Mouse (Mus musculus): ENCODE results near the gene Gng5. TPM values are rescaled to one million over a fixed set of nuclear protein-coding genes. Genes with fewer than 3 reads are reported as not detected.

The Gng5 gene
- total RNA-seq (2021), result 10 to 100 TPM; 49.6 to 51.3 TPM

DNA sequence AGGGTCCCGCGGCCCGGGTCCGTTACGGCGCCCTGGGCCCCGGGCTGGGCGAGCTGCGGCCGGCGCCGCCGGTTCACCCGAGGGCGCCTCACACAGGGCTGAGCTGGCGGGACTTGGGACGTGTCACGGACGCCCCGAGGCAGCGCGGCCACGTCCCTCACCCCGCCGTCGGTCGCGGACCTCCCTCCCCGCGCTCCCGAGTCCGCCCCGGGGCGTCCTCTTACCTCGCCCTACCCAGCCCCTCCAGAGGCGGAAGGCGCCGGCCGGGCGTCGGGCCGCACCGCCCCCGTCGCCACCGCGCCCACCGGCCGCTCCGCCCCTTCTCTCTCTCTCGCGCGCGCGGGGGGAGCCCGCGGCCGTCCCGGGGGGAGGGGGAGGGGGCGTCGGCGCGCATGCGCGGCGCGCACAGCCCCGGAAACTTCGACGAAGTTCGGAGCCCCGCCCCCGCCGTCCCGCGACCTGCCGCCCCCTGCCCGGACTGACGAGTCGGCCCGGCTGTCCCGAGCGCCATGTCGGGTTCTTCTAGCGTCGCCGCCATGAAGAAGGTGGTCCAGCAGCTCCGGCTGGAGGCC, at the start of gene Gng5, which contains the start of gene Spata1:
Gene Gng5 (plus strand): TSS at position 377 of the 572 bp plus-strand sequence.
Gene Spata1 (minus strand): TSS at position 323 of the 572 bp plus-strand sequence.
- intact Hi-C loops (cut with DNase I), result loop anchor here (5.0 kb wide), 2 partner anchors 47 to 152 kb away; no protein-coding TSS in a partner anchor
- peak; percentile 22 to 92 for DNase-seq (ENCODE audit: extremely low spot score in 1 of 2, low spot score in 2 of 2)

DNA sequence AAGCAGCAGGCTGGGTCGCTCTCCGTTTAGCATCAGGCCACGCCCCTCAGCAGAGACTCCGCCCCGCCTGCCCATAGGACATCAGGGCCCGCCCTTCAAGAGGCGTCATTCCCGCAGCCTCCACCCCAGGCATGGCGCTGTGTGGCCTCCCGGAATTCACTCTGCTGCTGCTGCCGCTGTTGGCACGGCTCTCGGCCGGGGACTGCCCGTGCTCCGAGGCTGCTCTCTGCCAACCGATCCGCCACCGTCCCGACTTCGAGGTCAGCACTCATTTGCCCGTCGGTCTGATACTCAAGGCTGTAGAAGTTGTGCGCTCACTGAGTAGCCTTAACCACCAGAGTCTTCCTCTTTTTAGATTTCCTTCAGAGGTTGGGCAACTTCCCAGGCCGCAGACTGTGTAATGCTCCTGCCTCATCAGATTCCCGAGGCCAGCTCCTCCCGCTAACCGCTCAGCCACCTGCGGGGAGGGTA, 49.2 kb upstream of the Gng5 start:
- DNase-seq (ENCODE audit: extremely low spot score in 1 of 2, low spot score in 2 of 2), result peak; percentile 87 to 96
- intact Hi-C loops (cut with DNase I), result loop anchor here (5.0 kb wide), 1 partner anchor 52 kb away; no protein-coding TSS in a partner anchor

DNA sequence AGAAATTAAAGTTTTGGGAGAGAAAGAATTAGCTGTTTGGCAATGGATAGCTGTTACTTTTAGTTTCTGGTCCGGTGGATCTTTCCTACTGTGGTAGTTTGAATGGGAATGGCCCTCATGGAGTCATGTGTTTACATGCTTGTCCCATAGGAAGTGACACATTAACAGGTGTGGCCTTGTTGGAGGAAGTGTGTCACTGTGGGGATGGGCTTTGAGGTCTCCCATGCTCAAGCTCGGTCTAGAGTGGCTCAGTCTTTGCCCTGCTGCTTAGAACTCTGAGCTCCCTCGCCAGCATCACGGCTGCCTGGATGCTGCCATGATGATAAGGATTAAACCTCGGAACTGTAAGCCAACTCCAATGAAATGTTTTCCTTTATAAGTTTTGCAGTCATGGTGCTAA, 48.2 kb upstream of the Gng5 start:
- intact Hi-C loops (cut with DNase I), result loop anchor here (5.0 kb wide), 1 partner anchor 51 kb away; no protein-coding TSS in a partner anchor
- no peak for DNase-seq (ENCODE audit: extremely low spot score in 1 of 2, low spot score in 2 of 2)

DNA sequence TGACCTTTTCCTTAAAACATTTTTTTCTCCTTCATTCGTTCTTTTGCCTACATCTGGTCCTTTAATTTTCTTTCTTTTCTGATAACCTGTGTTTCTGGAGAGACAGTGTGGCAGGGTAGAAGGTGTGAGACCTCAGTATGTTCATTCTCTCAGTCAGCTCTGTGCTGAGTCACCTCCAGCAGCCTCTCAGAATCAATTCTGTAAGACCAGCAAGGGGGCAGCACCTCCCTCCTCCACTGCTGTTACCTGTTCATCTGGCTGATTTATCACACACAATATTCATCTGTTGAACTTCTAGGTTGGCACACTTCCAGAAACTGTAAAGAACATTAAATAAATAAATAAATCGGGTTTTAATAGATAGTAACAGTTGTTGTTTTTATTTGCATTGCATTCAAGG, 36.7 kb upstream of the Gng5 start:
- DNase-seq (ENCODE audit: extremely low spot score in 1 of 2, low spot score in 2 of 2), result no peak
- intact Hi-C loops (cut with DNase I), result no loop called here

DNA sequence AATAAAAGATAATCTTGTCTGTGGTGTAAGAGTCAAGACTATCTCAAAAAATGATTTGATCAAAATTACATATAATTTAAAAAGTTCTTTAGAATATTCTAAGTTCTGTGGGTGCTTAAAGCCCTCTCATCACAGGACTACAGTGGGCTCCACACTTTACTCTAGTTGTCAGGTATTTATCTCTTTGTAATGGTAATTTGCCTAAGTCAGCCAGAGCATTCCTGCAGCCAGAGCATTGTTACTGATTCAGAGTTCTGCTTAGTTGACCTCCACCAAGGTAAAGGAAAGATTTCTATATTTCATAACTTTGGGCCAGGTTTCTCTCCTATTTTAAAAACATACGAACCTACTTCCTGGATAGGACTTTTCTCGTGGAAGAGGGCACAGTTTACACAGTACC, 30.4 kb upstream of the Gng5 start:
- intact Hi-C loops (cut with DNase I), result no loop called here
- DNase-seq (ENCODE audit: extremely low spot score in 1 of 2, low spot score in 2 of 2), result no peak

DNA sequence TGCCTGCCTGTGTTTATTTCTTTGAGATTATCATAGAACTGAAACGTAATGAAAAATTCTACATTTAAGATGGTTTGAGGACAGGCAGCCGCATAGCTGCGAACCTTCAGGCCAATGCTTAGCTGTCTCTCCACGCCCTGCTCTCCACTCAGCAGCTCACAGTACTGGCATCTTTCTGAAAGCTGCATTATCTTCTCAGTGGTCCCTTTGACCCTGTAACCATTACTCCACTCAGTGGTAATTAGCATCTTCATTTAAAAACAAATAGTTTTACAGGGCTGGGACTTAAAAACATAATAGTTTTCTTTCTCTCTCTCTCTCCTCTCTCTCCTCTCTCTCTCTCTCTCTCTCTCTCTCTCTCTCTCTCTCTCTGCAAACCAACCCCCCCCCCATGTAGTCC, 26.9 kb upstream of the Gng5 start:
- no peak for DNase-seq (ENCODE audit: extremely low spot score in 1 of 2, low spot score in 2 of 2)
- intact Hi-C loops (cut with DNase I), result no loop called here

DNA sequence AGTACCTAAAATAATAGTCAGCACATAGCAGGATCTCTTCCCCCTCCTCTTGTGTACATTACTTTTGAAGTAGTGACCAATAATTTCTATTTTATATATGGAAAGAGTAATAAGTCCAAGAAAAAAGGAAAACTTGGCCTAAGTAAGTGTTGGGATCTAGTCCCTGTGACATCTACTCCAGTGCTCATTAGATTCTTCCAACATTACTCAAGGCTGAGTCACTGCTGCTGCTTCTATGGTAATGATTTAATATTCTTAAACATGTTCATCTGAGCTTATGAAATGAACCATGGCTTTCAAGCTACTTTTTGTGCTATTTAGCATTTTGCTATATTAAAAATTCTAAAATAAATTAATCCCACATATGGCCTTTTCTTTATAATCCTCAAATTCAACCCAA, 25.9 kb upstream of the Gng5 start:
- intact Hi-C loops (cut with DNase I), result no loop called here
- DNase-seq (ENCODE audit: extremely low spot score in 1 of 2, low spot score in 2 of 2), result no peak

DNA sequence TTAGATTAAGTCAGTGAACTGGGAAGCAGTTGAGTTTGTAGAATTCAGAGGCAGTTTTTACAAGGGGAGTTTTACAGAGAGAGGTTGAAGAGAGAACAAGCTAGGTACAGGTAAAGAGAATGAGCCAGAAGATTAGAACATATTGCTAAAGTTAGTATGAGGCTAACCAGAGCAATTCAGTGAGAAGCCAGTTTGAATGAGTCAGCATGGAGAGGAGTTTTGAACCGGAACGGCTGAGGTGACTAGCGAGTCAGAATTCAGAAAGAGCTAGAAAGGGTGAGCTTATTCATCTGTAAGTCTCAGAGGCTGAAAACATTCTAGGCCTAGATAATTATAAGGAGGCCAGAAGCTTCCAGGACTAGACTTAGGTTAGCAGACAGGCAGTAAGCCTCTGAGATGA, 25.2 kb upstream of the Gng5 start:
- no peak for DNase-seq (ENCODE audit: extremely low spot score in 1 of 2, low spot score in 2 of 2)
- intact Hi-C loops (cut with DNase I), result no loop called here

DNA sequence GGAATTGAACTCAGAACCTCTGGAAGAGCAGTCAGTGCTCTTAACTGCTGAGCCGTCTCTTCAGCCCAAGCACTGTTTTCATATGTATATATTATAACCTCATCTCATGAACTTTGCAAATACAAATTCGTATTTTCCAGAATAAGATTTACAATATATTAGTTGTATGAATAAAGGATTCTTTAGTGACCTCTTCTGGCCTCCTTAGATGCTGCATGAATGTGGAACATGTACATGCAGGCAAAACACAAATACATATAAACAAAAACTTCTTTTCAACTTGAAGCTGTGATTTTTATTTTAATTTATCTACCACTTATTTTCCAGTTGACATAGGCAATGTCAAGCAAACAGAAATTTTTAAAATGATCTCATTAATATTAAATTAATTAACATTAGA, 17.6 kb upstream of the Gng5 start:
- DNase-seq (ENCODE audit: extremely low spot score in 1 of 2, low spot score in 2 of 2), result no peak
- intact Hi-C loops (cut with DNase I), result no loop called here

DNA sequence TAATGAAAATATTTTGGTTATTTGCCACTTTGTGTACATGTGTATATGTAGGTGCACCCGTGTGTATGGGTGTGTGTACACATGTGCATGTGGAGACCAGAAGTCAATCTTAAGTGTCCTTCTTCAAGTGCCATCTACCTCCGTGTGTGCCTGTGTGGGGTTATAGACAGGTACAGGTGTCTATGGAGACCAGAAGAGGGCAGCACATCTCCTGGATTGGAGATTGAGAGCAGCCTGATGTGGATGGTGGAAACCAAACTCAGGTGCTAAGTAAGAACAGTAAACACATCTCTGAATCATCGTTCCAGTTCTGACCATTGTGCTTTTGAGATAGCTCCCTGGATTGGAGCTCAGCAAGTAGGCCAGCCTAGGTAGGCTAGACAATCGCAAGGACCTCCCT, 13.1 kb upstream of the Gng5 start:
- no peak for DNase-seq (ENCODE audit: extremely low spot score in 1 of 2, low spot score in 2 of 2)
- intact Hi-C loops (cut with DNase I), result no loop called here

DNA sequence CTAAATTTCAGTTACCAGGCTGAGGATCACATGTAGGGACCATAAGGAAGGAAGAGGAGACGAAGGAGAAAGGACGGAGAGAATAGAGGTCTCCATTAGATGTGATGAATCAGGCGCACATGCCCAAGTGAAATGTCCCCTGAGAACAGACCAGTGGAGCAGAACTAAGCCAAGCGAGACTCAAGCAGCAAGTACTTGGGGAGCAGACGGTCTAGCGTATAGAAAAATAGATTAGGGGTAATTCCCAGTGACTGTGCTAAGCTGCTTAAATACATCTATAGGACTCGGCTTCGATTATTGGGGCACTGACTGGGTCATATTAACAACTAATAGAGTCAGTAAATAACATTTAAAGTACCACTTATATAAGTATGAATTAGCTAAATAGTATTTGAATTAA, 4.7 kb upstream of the Gng5 start:
- intact Hi-C loops (cut with DNase I), result loop anchor here (5.0 kb wide), 1 partner anchor 148 kb away; no protein-coding TSS in a partner anchor
- DNase-seq (ENCODE audit: extremely low spot score in 1 of 2, low spot score in 2 of 2), result no peak

DNA sequence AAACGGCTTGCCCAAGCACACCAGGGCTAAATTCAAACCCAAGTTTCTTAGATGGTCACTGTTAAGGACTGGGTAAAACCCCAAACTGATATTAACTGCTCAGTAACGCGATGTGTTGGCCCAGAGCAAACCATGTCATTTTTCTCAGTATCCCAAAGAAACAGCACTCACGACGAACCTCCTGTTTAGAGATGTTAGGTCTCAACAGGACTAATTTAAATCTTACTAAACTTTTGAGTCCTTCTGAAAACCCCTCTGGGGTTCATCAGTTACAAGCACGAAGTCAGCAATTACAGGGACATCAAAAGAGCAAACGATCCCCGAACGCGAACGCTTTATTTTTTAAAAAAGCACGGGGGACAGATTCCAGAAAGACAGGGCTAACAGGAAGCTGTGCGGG, 618 bp upstream of the Gng5 start:
- no peak for DNase-seq (ENCODE audit: extremely low spot score in 1 of 2, low spot score in 2 of 2)
- intact Hi-C loops (cut with DNase I), result loop anchor here (5.0 kb wide), 1 partner anchor 152 kb away; no protein-coding TSS in a partner anchor

DNA sequence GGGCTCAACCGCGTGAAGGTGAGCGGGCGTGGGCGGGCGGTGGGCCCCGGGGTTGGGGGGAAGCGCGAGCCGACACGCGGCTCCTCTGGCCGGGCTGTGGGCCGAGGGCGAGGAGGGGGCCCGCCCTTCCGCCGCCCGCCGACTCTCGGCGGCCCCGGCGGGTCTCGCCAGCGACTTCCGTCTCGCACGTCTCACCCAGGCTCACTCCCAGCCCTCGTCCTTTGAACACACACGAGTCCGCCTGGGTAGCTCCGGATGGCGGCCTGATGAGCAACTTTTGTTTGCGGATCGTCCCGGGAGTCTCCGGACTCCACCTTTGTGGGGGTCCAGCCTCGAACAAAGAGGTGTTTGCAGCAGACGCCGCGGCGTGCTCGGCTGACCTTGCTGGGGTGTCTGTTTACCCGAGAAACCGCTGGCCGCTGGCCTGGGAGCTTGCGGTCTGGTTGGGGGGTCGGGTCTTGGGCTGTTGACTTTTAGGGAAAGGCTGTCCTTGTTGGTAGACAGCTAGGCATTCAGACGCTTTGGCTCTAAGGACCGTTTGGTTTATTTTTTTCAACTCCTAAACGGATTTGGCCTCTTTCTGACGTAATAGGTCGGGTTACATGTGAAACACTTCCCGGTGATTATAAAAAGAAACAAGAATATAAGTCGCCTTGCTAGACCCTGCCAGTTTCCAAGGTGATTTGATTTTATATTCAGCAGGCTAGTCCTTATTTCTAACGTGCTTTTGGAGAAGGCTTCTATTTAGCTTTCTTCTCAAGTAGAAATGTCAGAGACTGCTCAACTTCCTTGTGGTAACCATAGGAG, 599 bp downstream of the Gng5 start:
- intact Hi-C loops (cut with DNase I), result loop anchor here (5.0 kb wide), 1 partner anchor 48 kb away; no protein-coding TSS in a partner anchor
- DNase-seq (ENCODE audit: extremely low spot score in 1 of 2, low spot score in 2 of 2), result peak; percentile 16 to 88

DNA sequence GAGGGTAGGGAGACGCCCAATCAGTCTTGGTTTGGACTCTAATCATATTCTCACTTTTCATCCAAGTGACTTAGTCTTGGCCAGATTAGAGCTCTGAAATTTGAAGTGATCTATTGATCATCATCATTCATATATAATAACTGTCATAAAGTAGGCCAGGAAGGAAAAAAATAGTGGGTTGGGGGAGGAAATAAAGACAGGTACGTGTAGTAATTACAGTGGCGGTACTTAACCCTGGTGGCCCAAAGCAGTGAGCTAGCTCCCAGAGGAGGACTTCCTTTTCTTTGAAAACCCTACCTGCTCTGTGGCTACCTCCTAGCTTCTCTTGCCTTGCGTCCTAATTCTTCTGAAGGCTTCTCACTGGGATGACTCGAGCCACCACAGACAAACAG, 1.2 kb downstream of the Gng5 start:
- intact Hi-C loops (cut with DNase I), result loop anchor here (5.0 kb wide), 1 partner anchor 49 kb away; no protein-coding TSS in a partner anchor

DNA sequence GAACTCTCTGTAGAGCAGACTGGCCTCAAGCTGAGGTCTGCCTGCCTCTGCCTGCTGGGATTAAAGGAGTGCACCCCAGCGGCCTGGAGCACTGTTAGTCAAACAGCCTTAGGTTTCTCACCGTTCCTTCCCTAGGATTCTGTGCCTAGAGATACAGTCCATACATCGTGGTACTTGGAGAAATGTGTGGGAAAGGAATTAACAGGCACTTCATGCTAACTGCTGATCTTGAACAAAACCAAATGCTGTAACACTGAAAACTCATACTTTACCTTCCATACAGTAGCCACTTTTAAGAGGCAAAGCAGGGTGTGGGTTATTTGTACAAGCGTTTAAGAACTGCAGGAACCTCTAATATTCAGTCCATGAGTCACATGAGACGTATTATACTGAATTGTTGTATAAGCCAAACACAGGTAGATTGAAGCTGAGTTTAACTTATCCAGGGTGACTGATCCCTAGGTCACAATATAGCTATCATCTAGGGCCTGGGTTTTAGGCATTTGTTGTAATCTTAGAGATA, 2.1 kb downstream of the Gng5 start:
- no peak for DNase-seq (ENCODE audit: extremely low spot score in 1 of 2, low spot score in 2 of 2)
- intact Hi-C loops (cut with DNase I), result loop anchor here (5.0 kb wide), 1 partner anchor 49 kb away; no protein-coding TSS in a partner anchor

More for the DNA sequence above, 1.2 kb downstream of the Gng5 start:
- DNase-seq (ENCODE audit: extremely low spot score in 1 of 2, low spot score in 2 of 2), result no peak

DNA sequence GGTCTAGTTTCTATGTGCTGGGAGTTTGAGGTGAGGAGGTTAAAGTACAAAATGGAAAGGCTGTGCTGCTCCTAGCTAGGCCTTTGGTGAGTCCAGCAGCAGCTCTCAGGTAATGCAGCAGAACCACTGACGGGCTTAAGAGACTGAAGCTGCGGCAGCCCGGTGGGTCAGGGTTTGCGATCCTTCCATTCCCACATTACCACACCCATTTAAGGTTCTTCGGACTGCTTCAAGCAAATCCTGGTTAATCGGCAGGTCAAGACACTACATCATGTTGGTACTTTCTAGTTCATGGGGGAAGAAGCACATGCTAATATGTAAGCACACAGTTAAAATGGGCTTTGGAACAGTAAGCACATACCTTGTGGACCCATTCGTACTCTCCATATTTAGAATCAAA, 7.1 kb downstream of the Gng5 start:
- intact Hi-C loops (cut with DNase I), result no loop called here
- no peak for DNase-seq (ENCODE audit: extremely low spot score in 1 of 2, low spot score in 2 of 2)

DNA sequence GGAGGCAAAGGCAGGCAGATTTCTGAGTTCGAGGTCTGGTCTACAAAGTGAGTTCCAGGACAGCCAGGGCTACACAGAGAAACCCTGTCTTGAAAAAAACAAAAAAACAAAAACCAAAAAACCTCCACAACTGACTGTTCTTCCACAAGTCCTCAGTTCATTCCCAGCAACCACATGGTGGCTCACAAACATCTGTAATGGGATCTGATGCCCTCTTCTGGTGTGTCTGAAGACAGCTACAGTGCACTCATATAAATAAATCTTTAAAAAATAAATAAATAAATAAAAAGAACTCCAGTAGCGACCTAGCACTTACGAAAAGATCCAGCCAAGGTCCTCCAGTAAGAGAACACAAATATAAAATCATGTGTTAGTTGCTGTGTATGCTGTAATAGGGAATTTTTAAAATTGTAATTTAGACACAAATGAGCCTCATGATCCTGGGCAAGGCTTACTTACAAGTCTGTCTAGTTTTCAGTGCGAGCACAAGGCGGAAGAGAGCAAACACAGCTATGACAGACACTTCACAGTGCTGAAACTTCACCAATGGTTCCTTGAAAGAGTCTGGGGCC, 20.7 kb downstream of the Gng5 start:
- no peak for DNase-seq (ENCODE audit: extremely low spot score in 1 of 2, low spot score in 2 of 2)
- intact Hi-C loops (cut with DNase I), result loop anchor here (5.0 kb wide), 1 partner anchor 262 kb away; no protein-coding TSS in a partner anchor

DNA sequence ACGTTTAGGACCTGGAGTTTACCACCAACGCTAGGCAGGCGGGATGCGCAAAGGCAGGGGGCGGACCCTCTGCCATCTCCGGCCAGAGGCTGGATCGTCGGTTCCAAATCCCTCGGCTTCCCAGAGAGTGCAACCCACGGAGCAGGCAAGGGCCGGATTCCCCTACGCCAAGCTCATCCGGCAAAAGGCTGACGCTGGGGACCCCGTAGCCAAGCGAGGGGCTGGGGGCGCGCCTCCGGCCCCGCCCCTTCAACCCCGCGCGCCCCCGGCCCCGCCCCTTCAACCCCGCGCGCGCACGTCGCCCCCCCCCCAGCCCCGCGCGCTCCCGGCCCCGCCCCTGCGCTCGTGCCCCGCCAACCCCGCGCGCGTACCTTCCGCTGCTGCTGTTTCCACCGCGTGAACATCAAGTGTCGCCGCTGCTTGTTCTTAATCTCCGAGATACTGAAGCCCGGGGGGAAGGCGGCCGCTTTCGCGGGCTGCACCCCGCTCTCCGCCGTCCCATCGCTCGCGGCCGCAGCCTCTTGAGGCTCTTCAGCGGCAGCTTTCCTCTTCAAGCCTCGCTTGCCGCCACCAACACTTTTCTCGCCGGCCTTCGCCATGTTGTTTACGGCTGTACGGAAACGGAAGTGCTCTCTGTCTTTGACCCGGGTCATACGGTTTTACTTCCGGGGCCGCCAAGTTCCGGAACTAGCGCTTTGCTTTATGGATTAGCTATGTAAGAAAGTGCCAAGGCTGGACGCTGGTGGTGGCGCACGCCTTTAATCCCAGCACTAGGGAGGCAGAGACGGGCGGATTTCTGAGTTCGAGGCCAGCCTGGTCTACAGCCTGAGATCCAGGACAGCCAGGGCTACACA, 21.4 kb downstream of the Gng5 start, which contains the start of gene Rpf1:
Gene Rpf1 (minus strand): TSS at position 632 of the 854 bp plus-strand sequence.
- intact Hi-C loops (cut with DNase I), result loop anchor here (5.0 kb wide), 1 partner anchor 261 kb away; no protein-coding TSS in a partner anchor
- DNase-seq (ENCODE audit: extremely low spot score in 1 of 2, low spot score in 2 of 2), result peak; percentile 90 to 93
